Mouse (Mus musculus): ENCODE results near the gene Olfr1411.

The Olfr1411 gene

DNA sequence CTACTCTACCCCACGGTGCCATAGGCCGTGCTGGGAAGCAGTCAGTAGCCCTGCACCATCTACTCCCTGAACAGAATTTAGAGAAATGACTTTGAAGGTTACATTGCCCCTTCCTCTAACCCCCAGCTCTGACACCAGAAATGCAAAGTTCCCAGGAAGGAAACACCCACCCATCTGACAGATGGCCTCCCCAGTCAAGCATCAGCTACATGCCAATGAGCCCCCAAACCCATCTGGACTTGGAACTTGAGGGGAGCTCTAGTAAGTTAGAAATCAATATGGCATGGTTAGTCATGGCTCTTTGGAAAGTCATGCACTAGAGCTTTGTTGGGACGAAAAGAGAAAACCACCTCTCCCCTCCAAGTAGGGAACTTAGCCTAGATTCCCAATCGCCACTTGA lies 44.5 kb downstream of the Olfr1411 start:
- no peak for DNase-seq (ENCODE audit: low spot score in 2 of 2)

- DNase-seq (ENCODE audit: low spot score in 2 of 2): no peak
Measured at GRCm38 (mm10) chr1:92640393-92640792, 46.2 kb downstream of the Olfr1411 start.

DNA sequence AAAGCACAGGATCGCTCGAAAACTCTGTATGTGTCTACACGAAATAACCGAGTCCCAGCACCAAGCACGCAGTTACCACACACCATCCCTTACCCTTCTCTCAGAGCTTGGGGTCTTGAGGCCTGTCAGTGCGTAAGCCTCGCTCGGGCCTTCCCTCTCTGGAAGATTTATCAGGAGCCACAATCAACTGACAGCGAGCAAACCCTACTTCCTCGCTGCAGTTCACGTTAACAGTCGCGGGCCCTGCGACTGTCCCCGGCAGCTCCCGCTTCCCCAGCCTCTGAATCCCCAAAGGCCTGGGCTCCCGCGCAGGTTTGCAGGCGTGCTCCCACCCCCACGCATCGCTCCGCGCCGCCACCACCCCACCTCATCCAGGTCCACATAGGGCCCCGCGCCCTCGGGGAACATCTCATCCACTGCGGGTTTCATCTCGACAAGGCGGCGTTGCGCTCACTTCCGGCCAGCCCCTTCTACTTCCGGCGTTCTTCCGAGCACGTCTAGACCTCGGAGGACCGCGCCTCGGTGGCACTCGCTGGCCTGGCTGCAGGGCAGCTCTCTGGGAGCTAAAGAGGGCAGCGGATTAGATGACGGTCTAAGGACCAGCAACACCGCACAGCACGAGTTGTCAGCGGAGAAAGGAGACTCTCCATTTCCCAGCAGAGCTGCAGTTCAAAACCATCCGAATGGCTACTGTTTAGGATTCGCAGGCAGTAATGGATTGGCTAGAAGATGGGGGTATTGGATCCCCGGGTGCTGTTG lies 47.5 kb downstream of the Olfr1411 start, which contains the start of gene Cops9:
TSS of gene Cops9 (minus strand) at position 472 of the 759 bp plus-strand sequence.
- DNase-seq (ENCODE audit: low spot score in 2 of 2): peak; percentile 87 to 92

GRCm38 (mm10) chr1:92643691-92644090 lies 49.5 kb downstream of the Olfr1411 start:
- no peak for DNase-seq (ENCODE audit: low spot score in 2 of 2)

GRCm38 (mm10) chr1:92644916-92645315 lies 50.7 kb downstream of the Olfr1411 start:
- DNase-seq (ENCODE audit: low spot score in 2 of 2): no peak

- DNase-seq (ENCODE audit: low spot score in 2 of 2): no peak
Measured at GRCm38 (mm10) chr1:92646111-92646510, 51.9 kb downstream of the Olfr1411 start.

GRCm38 (mm10) chr1:92646601-92647000 lies 52.4 kb downstream of the Olfr1411 start:
- no peak for DNase-seq (ENCODE audit: low spot score in 2 of 2)

- no peak for DNase-seq (ENCODE audit: low spot score in 2 of 2)
Measured at GRCm38 (mm10) chr1:92647026-92647425, 52.8 kb downstream of the Olfr1411 start.

Data from right cerebral cortex, adult 2 months (tissue).